Mouse (Mus musculus) left cerebral cortex, postnatal 25 days (tissue): ENCODE data around the gene Fabp3. TPM values are rescaled to one million over a fixed set of nuclear protein-coding genes. Genes with fewer than 3 reads are reported as not detected.

Experiments
- DNase-seq, 2 experiments: peaks; one replicate each; pipeline ENCODE4 v3.0.0; 2022; ENCODE audit warnings: low spot score in 2 of 2, mixed read lengths in 1 of 2
- intact Hi-C: fragments of 180-260 bp; cut with DNase I; formaldehyde crosslinking; loops from one replicate; pipeline ENCODE4 v1.15.1; 2025
- total RNA-seq, 2 experiments: library from RNA; stranded (reverse); gene quantifications; 2 replicates each; pipeline ENCODE4 v1.2.3; 2021

Gene Fabp3
- total RNA-seq, 2 experiments from 2014 or later = 150 to 175 TPM

DNA sequence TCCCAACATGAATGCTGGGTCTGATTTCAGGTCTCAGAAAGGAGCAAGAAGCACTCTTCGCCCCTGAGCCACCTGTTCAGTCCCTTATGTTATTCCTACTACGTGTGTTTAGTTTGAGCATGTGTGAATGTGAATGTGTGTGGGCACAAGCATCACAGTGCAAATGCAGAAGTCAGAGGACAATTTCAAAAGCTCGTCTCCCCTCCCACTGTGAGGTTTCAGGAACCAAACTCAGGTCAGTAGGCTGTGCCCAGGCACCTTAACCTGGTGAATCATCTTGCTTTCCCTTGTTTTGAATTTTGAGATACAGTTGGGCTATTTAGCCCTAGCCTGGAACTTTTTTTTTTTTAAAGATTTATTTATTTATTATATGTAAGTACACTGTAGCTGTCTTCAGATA lies 18.6 kb upstream of the Fabp3 start:
- intact Hi-C loops = no loop called here
- no peak for DNase-seq

DNA sequence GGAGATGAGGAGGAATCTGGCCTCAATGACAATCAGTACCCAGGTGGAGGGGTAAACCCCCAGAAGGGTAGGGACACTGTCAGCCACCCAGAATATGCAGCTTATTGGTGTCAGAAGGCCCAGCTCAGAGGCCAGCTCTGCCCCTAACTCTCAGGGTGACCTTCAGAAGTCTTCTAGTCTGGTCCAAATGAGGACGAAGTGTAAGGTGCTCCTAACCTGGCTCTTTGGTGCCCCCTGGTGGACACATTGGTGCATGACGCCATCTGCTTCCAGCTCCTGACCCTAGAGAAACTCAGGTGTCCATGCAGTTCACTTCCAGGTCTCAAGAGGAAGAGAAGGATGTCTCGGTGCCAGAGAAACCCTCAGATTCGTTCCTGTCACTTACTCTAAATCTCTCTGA lies 16.1 kb upstream of the Fabp3 start:
- DNase-seq = peak; percentile 63 to 71
- intact Hi-C loops = loop anchor here (1.0 to 2.0 kb wide), 2 partner anchors 28 to 93 kb away; no protein-coding TSS in a partner anchor

DNA sequence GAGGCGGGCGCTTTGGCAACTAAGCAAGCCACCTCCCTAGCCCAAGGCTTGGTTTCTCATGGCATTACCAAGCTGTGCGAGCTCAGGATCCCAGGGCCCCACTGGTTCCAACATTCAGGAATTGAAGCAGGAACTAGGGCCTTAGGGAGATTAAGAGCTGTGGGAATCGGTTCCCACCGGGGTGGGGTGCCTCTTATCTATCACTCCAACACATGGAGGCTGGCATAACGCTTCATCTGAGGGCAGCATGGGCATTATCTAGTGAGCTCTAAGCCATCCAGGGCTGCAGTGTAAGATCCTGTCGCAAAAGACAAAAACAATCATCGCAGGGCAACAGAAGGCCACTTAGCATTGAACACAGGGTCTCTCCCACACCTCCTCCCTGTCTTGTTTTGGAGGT lies 13.9 kb upstream of the Fabp3 start:
- no peak for DNase-seq
- intact Hi-C loops = no loop called here

DNA sequence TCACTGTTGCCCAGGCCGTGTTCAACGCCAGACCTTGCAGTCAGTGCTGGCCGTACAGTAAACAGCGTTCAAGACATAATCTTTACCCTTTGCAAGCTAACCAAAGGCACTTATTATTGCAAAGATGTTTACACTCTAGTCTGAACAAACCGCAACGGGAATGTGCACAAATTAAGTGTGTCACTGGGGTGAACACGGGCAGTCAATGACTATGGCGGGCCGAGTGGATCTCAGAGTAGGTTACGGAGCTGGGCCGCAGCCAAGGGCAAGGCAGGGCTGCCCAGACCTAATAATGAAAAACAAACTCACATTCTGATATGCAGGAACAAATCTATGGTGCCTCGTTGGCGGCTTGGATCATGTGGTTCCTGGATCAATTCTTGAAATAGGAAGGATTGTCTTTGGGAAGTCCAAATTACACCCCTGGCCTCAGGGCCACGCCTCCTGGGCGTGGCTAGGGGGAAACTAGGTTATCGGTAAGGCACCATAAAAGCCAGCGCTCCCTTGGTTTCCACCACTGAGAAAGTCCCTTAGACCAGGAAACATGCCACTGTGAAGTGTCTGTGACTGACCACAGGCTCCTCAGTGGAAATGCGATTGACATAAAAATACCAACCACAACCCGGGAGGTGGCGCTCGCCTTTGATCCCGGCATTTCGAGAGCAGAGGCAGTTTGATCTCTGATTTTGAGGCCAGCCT lies 13.2 kb upstream of the Fabp3 start:
- DNase-seq = no peak
- intact Hi-C loops = no loop called here

DNA sequence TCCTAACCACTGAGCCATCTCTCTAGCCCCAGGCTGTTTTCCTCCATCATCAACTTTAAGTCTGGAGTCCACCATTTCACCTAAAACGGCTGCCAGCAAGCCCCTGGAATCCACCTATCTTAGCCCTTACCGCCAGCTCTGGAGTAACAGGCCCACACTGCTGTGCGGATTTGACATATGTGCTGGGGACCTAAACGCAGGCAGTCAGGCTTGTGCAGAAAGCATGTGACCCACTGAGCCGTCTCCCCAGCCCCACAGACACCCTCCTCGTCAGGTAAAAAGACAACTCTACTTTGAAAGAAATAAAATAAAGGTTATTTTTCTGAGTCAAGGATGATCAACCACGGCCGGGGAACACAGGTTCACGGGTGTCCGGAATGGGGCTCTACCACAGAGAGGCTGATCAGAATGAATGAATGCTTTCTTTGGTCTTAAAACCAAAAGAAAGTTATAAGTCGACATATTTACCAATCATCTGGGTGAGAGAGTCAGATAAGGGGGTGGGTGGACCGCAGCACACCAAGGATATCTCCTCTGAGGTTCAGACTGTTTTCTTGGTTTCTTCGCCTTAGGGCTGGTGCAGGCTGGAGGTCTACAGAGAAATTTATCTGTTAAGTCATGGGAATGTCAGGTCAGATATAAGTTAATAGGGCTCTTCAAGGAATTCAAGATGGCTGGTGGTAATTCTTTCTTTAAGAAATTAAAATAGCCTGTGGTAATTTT lies 12.0 kb upstream of the Fabp3 start:
- intact Hi-C loops = no loop called here
- no peak for DNase-seq

DNA sequence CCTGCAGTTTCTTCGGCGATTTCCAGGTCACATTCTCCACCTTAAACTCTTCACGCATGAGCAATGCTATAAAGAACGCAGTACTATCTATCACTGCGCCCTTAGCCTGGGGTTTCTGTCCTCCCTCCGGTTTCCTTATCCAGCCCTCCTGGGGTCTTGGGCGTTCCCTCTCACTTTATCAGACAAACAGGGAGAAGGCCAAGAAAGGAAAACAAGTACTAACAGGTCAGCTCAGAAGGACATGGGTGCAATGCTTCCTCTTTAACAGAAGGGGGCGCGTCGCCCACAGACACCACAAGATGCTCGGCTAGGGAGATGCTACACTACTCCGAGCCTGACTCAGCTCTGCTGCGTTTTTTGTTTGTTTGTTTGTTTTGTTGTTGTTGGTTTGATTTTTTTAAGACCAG lies 11.3 kb upstream of the Fabp3 start:
- intact Hi-C loops = no loop called here
- DNase-seq = no peak

DNA sequence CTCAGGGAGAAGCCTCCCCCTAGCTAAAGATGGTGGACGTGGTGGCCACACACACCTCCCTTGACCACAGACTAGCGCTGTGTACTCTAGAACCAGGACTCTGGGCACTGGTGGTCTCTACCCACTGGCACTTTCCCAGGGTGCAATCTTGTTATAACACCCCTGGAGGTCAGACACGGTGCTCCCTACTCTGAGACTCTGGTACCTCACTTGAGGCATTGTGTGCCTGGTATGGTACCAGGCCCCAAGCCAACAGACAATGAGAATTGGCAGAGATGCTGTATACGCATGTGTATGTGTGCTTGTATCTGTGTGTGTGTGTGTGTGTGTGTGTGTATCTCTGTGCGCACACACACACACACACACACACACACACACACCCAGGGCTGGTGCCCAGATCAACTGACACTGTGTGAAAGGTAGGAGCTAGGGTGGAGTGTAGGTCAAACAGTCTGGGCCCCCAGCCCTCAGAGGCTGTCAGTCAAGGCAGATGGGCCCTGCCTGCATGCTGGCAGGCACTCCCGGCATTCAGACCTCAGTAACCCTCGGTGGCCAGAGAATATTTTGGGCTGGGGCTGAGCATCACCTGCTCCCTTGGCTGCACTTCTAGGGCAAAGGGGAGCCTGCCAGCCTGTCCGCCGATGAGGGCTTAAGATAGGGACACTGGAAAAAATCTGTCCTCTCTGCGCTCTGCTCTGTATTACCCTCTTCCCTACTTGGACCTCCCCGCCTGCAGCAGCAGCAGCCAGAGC lies 9.3 kb upstream of the Fabp3 start:
- no peak for DNase-seq
- intact Hi-C loops = no loop called here

DNA sequence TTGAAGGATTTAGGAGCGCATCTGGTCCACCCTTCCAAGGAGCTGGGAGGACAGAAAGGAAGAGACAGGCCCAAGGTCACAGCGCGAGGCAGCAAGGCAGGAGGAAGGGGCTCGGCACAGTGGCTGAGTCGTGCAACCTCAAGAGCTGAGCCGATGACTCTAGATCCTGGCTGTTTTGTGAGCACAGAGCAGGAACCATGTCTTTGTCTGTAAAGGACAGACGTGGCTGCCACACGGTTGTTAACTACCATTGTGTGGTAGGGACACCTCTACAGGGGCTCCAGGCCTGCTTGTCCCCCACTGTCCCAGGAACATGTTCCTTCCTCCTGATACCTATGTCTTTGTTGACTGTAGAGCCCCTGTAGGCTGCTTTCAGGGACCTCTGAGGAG lies 8.8 kb upstream of the Fabp3 start:
- intact Hi-C loops = no loop called here
- DNase-seq = no peak

DNA sequence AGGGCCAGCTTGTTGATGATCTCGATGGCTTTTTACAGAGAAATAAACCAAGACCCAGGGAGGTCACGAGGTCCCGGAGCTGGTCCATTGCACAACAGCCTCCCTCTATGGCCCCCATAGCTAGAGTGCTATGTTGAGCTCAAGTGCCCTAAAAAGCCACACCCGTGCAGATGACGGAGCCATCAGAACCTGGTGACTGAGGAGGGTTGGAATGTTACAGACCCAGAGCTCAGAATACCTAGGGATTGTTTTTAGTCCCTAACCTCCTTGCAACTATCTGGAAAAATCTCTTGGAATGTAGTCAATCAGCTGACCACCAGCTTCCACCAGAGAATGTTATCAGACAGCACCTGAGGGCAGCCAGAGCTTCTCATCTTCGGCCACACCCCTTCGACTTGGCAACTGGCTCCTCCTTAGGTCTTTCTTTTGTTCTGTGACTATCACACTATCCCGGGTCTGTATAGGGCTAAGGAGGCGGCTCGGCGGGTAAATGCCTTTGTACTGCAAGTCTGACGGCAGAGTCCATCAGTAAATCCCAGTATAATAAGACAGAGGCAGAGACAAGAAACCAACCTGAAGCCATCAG lies 6.0 kb upstream of the Fabp3 start:
- DNase-seq = no peak
- intact Hi-C loops = no loop called here

DNA sequence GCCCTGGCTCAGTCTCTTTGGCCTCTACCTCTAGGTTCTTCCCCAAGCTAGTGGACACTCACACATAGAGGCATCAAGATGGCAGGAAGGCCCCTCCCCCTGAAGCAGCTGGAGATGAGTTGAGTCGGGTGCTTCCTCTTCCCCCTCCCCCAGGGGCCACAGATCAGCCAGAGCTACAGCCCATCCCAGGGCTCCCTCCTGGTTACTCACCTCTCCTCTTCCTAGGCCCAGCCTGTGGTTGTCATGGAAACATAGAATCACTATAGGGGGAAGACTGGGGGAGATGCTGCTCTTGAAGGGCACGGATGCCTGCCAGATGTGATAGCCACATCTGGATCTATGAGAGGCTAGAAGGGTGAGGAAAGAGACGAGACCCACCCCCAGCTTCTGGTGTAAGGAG lies 3.6 kb upstream of the Fabp3 start:
- DNase-seq = no peak
- intact Hi-C loops = no loop called here

DNA sequence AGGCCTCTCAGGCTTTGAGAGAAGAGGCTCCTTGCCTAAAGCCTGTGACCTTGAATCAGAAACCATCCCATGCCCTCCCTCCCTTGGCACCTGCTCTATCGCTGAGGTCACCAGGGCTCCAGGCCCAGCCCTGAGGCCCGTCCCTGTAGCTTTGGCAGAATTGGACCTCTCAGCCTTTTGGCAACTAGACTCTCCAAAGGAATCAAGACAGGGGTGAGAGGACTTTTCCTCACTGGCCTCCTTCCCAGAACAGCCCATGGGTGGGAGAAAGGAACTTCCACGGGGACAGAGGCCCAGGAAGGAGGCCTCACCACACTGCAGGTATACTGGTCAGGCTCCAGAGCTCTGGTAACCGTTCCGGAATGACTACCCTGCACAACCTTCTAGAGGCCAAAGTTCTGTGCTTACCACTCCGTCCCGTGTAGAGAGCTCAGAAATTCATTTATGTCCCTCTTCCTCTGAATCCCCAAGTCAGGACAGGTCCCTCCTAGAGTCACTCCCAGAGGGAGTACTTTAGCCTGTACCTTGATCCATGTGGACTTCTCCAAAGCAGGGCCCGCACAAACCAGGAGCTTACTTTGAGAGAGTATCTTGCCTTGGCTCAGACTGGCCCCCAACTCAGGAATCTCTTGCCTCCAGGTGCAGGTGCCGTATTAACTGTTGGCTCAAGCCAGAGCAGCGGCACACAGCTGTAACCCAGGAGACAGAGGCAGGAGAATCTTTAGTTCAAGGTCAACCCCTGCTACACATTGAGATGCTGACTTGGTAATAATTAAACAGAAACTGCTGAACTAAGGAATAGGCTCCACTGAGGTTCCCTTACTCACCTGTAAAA lies 1.4 kb upstream of the Fabp3 start:
- intact Hi-C loops = no loop called here
- no peak for DNase-seq

DNA sequence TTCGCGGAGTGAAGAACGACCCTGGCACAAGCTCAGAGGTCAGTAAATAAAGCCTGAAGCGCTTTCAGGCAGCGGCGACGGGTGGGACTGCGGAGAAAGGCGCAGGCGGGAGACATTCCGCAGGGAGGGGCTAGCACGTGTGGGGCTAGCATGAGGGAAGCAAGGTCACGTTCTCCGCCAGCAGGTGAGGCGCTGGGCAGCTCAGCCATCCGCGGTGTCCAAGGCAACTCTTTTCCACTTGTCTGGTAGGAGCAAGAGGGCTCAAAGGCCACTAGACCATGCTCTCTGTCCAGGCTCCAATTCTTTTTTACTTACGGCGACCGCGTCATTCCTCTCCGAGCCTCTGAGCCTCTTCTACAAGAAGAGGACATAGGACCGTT lies 554 bp upstream of the Fabp3 start:
- intact Hi-C loops = no loop called here
- DNase-seq = peak; percentile 49 to 65

DNA sequence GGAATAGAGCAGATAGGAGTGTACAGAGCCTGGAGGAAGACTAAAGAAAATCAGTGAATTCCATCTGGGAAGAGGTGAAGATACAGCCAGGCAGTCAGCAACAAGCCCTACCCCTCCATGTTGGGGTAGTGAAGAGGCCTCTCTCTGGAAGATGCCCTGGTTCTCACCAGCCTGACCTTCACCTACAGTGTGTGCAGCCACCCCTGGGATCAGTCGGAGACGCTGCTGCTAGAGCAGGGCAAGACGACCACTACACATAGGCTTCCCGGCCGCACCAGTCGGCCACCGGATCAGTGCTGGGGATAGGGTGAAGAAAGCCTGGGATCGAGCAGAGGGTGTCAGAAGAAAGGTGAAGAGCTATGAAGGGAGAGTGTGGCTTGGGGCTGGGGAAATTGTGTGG lies 859 bp downstream of the Fabp3 start:
- DNase-seq = no peak
- intact Hi-C loops = no loop called here

DNA sequence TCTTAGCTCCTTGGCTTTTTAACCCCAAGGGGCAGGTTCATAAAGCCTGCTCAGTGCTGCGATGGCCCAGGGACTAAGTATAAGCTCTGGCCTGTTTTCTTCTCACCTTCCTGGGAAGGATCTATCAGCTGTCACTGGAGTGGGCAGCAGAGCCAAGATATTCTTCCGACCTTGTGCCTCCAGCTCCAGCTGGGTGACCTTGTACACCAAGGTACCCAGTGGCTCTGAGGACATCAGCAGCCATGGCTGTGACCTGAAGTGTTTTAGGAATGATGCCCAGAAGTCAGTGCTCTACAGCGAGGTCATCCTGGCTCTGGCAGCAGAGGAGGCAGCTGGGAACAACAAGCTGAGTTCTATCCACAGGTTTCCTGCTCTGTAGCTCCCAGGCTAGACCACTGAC lies 4.1 kb downstream of the Fabp3 start:
- intact Hi-C loops = no loop called here
- no peak for DNase-seq

DNA sequence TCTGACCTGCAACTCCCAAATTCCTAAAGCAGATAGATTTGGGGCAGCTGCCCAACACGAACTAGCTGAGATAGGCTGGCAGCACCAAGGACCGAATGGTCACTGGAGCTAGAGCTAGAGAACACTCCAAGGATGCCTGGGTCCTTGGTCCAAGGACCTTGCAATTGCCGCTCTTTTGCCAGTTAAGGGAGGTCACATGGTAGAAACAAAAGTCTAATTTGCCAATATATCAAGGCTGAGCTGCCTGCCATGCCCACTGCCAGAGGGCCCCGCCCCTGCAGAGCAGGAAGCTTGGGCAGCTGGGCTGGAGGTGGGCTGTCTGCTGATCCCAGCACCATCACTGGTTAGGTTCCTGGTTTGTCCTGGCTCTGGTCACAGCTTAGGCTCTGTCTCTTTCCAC lies 5.2 kb downstream of the Fabp3 start:
- no peak for DNase-seq
- intact Hi-C loops = no loop called here

DNA sequence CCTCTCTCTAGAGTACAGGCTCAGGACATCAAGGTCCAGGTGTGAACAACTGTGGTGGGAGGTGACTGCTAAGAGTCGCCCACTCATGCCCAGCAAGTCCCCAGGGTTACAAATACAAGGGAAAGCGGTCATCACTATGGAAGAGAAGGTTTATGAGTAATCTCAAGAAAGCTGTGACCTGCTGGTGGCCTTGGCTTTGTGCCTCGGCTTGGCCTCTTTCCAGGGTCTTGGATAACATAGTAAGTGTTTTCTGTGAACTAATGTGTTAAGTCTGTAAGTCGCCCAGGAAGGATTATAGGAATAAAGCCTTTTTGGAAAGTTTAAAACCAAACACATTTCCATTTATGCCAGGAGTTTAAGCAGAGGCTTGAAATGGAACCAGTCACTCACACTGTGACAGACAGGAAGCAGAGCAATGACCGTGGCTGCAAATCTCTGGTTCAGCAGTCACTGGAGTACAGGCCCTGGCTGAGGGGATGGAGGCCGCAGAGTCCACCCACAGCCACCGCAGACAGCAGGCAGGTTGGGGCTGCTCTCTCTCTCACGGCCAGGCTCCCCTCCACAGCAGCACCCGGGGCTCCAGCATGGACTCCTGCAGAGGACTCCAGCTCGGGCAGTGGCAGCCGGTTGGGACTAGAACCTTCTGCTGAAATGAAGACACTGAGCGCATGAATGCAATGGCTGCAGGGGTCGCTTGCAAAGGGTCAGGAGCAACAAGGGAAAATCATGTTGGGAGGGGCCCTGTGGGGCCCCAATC lies 7.6 kb downstream of the Fabp3 start:
- intact Hi-C loops = no loop called here
- DNase-seq = peak in 1 of 2 experiments; percentile 4

DNA sequence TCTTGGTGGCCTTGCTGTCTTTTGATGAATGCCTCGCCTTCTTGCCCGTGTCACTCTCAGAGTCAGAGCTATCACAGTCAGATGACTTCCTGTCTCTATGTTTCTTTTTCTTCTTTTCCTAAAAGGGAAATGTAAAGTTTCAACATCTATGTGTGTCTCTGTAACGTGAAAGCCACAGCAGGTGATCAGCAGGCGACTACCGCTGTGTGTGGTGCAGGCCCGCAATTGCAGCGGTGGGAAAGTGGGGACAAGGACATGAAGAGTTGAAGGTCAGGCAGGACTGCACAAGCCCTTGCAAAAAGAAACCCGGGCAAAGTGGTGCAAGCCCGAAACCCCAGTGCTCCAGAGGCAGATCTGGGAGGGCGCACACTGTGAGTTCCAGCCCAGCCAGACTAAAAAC lies 8.3 kb downstream of the Fabp3 start:
- DNase-seq = peak in 1 of 2 experiments; percentile 1
- intact Hi-C loops = no loop called here

DNA sequence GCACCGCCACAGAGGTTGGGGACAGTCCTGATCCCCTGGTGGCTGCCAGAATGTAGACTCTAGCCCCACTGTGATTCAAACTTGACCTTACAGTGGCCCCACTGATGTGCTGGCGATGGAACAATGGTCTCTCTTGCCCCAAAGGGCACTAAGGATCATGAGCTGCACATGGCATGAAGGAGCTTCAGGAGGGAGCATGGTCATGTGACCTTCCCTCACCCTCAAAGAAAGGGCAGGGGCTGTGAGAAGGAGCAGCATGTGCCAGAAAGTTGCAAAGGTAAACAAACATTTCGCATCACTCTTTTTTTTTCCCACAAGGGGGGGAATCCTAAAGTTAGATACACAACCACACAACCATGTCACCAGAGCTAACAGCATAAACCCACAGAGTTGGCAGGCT lies 9.7 kb downstream of the Fabp3 start:
- intact Hi-C loops = no loop called here
- no peak for DNase-seq

DNA sequence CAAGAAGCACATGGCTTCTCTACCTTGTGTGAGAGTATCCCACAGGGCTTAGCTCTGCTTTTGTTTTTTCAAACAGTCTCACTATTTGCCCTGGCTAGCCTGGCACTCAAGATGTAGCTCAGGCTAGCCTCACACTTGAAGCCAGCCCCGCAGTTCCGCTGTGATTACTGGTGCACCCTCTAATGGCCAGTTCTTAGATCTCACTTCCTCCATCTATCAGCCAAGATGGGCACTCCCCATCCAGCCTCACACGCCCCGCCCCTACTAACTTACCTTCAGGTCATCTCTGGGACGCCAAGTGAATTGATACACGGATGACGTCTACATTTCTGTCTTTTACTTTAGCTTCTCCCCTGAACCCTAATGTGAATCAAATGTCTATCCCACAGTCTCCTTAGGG lies 11.2 kb downstream of the Fabp3 start:
- intact Hi-C loops = no loop called here
- DNase-seq = no peak
